Mouse (Mus musculus) bone marrow, adult 2 months (tissue): ENCODE results near the gene Immt.

Experiments used
- CTCF ChIP-seq: fragments of 200-500 bp; IDR thresholded peaks from 2 replicates; pipeline ENCODE4 v1.5.1; 2011; ENCODE audit warnings: low read length, control low read depth; ENCODE audit not compliant: control insufficient read depth, insufficient read depth
- POLR2A ChIP-seq: fragments of 200-500 bp; IDR thresholded peaks from 2 replicates; pipeline ENCODE4 v1.6.1; 2011; ENCODE audit warnings: low read depth, mild to moderate bottlenecking, control low read depth, low read length, borderline replicate concordance; ENCODE audit not compliant: control insufficient read depth

DNA sequence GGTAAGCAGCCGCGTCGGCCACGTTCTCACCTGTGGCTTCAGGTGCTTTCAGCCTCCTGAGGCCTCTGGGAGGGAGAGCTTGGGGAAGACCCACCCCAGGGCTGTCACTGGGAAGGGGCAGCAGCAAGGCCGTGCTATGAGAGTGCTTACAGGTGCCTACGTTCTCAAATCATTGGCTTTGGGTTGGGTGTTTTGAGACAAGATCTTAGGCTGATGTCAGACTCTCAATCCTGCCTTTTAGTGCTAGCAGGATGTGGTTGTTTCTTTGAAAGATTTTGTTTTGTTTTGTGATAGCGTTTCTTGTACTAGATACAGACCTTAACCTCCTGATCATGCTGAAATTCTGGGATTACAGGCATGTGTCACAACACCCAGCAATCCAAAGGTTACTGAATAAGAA lies 89.6 kb downstream of the Immt start:
- TF ChIP-seq CTCF = no peak
- TF ChIP-seq POLR2A = no peak
